Mouse (Mus musculus) urinary bladder, postnatal 25 days (tissue): ENCODE results near the gene Ubp1.
A peak's percentile ranks its signal among the peaks of the same experiment; 100 is the strongest.

Experiments
- DNase-seq: peaks from one replicate; pipeline ENCODE4 v3.0.0; 2022; ENCODE audit warnings: low spot score

The Ubp1 gene

GRCm38 (mm10) chr9:114015724-114016123, 85.0 kb downstream of the Ubp1 start:
- no peak for DNase-seq

DNA sequence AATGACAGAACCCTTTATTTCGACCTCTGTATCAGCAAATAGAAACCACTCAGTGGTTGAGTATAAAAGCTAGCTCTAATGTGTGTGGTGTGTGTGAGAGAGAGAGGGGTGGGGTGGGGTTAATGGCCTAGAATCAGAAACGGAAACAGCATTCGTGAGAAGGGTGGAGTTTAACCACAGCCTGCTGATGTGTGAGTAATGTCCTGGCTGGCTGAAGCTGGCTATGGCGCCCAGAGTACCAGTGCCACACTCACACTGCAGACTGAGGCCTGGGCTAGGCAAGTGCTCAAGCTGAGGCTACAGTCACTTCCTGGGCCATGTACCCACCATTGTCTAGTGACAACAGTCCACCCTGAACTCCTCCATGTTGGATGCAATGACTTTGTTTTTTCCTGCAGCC, 85.7 kb downstream of the Ubp1 start:
- no peak for DNase-seq

DNA sequence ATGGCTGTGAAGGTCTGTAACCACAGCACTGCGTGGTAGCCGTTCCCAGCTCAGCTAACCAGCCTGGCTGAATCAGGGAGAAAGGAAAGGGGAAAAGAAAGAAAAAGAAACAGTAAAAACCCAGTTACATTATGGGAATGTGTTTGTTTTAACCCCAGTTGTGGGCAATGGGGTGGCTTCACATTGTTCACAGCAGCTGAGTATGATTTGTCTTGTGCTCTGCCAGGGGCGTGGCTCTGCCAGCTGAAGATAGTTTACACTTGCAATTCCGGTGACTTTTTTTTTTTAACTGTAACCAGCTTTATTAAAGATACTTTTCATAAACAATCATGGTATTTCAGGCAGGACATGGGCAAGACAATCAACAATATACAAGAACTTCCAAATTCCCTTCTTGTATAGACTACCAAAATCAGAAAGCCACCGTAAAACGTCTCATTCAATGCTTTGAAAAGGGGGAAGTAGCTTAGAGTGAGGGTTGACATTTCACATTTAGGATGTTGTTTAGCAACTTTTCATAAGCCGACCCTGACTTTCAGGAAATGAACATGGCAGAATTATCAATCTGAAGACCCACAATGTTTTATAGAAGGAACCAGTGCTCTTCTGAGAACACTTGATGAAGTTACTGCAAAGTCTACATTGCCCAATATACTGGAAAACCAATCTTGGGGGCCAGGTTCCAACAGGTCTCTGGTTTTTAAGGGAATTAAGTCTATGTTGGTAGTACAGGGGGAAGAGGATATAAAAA, 88.5 kb downstream of the Ubp1 start:
- DNase-seq: no peak

- no peak for DNase-seq
Observed at GRCm38 (mm10) chr9:114022141-114022540, 91.4 kb downstream of the Ubp1 start.

DNA sequence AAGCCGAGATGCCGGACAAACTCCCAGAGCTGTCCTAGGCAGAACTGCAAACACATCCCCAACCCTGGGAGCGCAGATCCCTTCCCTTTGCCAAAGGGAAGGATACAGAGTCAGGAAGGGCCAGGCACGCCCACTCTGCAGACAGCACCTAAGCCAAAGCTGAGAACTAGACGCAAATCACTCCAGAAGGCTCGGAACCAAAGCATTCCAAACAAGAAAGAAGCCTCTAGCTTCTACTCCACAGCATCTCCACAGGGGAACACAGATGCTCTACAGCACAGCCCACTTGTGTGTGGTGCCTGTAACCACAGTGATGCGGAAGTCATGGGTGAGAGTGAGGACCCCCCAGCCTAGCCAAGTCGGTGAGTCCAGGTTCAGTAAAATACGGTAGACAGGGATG, 94.4 kb downstream of the Ubp1 start:
- DNase-seq: no peak

- DNase-seq: no peak
Observed at GRCm38 (mm10) chr9:114025846-114026245, 95.1 kb downstream of the Ubp1 start.

- DNase-seq: peak; percentile 11
Observed at GRCm38 (mm10) chr9:114026261-114026934, 95.7 kb downstream of the Ubp1 start.
